Mouse (Mus musculus) WW6 (cell line): Measurements from ENCODE around the gene Rhoa.

Experiments used
- DNase-seq: peaks from one replicate; pipeline ENCODE4 v3.0.0-alpha.2; 2013; ENCODE audit warnings: low read depth, low spot score

Gene Rhoa

GRCm38 (mm10) chr9:108340258-108341138 lies 34.6 kb downstream of the Rhoa start:
- DNase-seq = no peak

DNA sequence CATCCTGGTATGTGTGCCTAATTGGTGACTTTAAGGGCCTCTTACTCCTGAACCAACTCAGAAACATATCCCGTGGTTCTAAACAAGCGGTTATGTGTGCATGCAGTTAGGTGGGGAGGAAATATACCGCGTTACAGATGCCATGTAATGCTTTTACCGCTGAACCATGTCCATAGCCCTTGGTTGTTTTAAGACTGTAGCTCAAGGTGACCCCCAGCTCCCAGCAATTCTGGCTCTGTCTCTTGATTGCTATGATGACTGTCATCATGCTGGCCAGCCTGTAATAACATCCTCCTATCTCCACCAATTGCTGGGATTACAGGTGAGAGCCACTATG lies 35.2 kb downstream of the Rhoa start:
- DNase-seq = no peak

- no peak for DNase-seq
Measured at GRCm38 (mm10) chr9:108341801-108342200, 35.9 kb downstream of the Rhoa start.

- DNase-seq = no peak
Measured at GRCm38 (mm10) chr9:108342301-108342831, 36.4 kb downstream of the Rhoa start.

DNA sequence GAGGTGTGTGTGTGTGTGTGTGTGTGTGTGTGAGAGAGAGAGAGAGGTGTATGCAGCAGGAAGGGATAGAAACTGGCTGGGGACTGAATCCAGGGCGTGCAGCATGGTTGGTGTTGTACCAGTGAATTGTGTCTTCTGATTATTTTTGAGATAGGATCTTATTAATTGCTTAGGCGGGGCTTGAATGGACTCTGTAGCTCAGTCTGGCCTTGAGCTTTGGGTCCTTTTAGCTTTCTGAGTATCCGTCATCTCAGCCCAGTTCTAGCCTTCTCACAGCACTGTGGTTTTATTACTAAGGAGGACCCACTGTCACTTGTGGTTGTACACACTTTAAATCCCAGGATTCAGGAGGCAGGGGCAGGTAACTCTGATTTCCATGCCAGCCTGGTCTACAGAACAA lies 37.4 kb downstream of the Rhoa start:
- no peak for DNase-seq

DNA sequence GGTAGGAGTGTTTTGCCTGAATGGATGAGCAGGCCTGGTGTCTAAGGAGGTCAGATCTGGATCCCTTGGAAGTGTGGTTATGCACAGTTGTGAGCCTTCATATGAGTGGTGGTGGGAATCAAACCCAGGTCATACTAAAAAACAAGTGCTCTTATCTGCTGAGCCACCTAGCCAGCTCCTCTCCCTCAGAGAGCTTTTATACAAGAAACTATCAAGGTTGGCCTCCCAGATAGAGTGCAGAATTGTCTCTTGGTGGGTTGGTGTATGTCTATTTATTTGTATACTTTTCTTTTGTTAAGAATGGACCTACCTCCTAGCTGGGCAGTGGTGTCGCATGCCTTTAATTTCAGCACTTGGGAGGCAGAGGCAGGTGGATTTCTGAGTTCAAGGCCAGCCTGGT lies 37.9 kb downstream of the Rhoa start:
- DNase-seq = no peak

GRCm38 (mm10) chr9:108344471-108344870 lies 38.5 kb downstream of the Rhoa start:
- DNase-seq = no peak

- no peak for DNase-seq
Measured at GRCm38 (mm10) chr9:108347024-108347423, 41.1 kb downstream of the Rhoa start.

DNA sequence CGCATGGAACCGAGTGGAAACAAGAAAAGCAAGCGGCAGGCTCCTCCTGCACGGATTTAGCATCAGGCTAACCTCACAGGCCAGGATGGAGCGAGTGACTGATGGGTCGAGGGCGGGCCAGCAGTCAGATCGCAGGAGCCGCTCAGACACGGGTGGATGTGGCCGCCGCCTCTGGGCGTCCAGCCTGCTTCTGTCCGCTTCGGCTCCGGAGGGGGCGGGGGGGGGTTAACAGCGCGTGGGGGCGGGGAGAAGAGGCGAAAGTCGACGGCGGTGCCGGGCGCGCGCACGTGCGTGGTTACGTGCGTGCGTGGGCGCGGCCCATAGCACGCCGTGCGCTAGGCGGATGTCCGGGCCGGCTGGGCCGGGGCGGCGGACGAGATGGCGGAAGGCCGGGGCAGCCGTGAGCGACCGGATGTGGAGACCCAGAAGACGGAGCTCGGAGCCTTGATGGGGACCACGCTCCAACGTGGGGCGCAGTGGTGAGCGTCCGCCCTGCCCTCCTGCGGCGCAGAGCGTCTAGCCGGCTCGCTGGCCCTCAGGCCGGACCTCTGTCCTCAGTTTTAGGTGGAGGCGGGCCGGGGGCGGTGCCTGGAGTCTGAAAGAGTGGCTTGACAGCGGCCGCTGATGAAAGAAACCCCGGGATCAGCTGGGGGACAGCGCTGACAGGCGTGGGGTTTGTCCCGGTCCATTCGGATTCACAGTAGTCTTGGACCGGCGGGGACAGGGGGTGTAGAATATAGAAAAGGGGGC lies 41.8 kb downstream of the Rhoa start, which contains the start of gene Usp4:
Gene Usp4 (plus strand): TSS at position 314 of the 750 bp plus-strand sequence.
- no peak for DNase-seq

GRCm38 (mm10) chr9:108348290-108348680 lies 42.4 kb downstream of the Rhoa start:
- no peak for DNase-seq

DNA sequence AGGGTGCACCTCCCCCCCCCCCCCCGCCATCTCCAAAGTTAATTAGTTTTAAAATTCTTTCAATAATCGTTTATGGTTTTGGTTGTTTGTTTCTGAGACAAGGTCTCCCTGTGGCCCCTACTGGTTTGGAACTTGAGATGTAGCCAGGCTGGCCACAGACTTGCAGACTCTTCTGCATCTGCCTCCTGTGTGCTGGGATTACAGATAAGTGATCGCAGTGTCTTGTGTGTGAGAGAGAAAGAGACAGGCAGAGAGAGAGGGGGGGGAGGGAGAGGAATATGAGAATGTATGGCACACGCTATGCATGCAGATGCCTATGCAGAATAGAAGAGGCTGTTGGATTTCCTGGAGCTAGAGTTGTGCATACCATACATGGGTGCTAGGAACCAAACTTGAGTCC lies 43.8 kb downstream of the Rhoa start:
- no peak for DNase-seq

- DNase-seq = no peak
Measured at GRCm38 (mm10) chr9:108378234-108378633, 72.3 kb downstream of the Rhoa start.

DNA sequence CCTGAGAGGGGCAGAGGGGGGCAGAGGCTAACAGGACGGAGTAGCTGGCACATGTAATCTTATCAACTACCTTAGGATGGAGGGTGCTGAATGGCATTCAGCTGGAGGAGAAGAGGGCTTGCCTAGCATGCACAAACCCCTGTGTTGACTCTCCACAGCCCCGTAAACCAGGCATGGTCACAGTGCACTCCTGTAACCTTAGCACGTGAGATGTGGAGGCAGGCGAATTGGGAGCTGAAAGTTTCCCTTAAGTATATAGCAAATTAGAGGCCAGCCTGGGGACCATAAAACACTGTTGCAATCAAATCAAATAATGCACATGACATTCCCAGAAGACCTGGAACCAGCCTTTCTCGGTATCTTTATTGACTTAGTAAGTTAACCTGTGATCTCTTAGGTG lies 72.8 kb downstream of the Rhoa start:
- no peak for DNase-seq

- no peak for DNase-seq
Measured at GRCm38 (mm10) chr9:108379294-108379693, 73.4 kb downstream of the Rhoa start.

GRCm38 (mm10) chr9:108381382-108381781 lies 75.5 kb downstream of the Rhoa start:
- DNase-seq = no peak

- no peak for DNase-seq
Measured at GRCm38 (mm10) chr9:108385006-108385405, 79.1 kb downstream of the Rhoa start.

DNA sequence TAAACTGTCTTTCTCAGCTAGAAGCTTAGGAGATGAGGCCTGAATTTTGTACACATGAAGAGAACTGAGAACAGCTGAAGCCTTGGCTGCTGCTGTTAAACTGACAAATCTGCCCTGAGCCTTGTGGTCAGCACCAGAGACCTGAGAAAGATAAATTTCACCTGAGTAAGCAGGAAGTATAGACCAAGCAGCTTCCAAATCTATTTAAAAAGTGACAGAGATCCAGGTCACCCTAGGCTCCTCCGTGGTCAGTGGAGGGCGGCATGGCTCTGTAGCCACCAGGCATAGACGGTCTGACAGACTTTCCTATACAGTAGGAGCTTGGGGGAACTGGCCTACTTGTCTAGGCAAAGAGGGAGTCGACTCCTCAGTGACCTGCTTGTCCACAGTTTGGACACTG lies 80.9 kb downstream of the Rhoa start:
- no peak for DNase-seq
